In genomic region chr8:125183548-125184451, GRCm38 (mm10) we compare ENCODE assay signal across 8 mouse cellular contexts.
A peak's percentile ranks its signal among the peaks of the same experiment; 100 is the strongest.
DNase-seq lines count a peak whose midpoint lies in the region; ATAC-seq and TF ChIP-seq lines count a peak whose summit lies in the region.

No protein-coding gene starts in this region.

- no peak overlapping the region for H3K27ac ChIP-seq in heart, embryonic 11.5 days (ENCODE audit: low read depth, low read length)
- no peak overlapping the region for H3K27ac ChIP-seq in cortical plate, adult 2 months (ENCODE audit: insufficient read depth, low read length)
- no peak overlapping the region for H3K27ac ChIP-seq in left cerebral cortex, adult 2 months
- H3K27ac ChIP-seq in midbrain, embryonic 13.5 days, result 0 out of 2 replicates have a peak overlapping the region, but pooled peaks have one; percentile 39
- H3K27ac ChIP-seq in small intestine, adult 2 months (ENCODE audit: insufficient read depth, low read depth, low read length), result no peak overlapping the region

- intact Hi-C loops in gastrocnemius, postnatal 14 days (cut with DNase I; ENCODE audit: low total_unique reads), result loop anchor here (5.0 to 10.0 kb wide), 3 partner anchors 111 to 689 kb away; partner anchors contain the start of gene Sipa1l2
- intact Hi-C loops in left cerebral cortex, adult 2 months (cut with DNase I), result loop anchor here (1.0 to 10.0 kb wide), 5 partner anchors 71 to 689 kb away; partner anchors contain the start of gene Sipa1l2

- peak; percentile 96 for DNase-seq in heart, adult 11 months
- peak; percentile 82 for DNase-seq in gastrocnemius, postnatal 14 days
- peak; percentile 76 to 88 for DNase-seq in left cerebral cortex, adult 2 months (ENCODE audit: extremely low spot score in 1 of 2, low spot score in 2 of 2)

- H3K9ac ChIP-seq in heart, embryonic 11.5 days (ENCODE audit: low read depth, low read length), result no peak overlapping the region
- no peak overlapping the region for H3K9ac ChIP-seq in midbrain, embryonic 13.5 days (replicated peaks)

- H3K9me3 ChIP-seq in heart, embryonic 11.5 days (replicated peaks; ENCODE audit: control insufficient read depth, low read length), result no peaks in the 10 kb centered on the region
- no peaks in the 10 kb centered on the region for H3K9me3 ChIP-seq in midbrain, embryonic 13.5 days

- H3K4me2 ChIP-seq in heart, embryonic 11.5 days, result no peak overlapping the region
- H3K4me2 ChIP-seq in midbrain, embryonic 13.5 days (replicated peaks), result no peak overlapping the region

- no peak for TF ChIP-seq POLR2A in cortical plate, adult 2 months (IDR thresholded peaks at IDR 0.05; ENCODE audit: extremely low read depth, insufficient read depth, low read length)
- TF ChIP-seq POLR2A in small intestine, adult 2 months (IDR thresholded peaks at IDR 0.05; ENCODE audit: low read depth, low read length), result no peak

- no peak overlapping the region for H3K4me3 ChIP-seq in heart, embryonic 11.5 days (ENCODE audit: low read depth, low read length)
- H3K4me3 ChIP-seq in cortical plate, adult 2 months (ENCODE audit: insufficient read depth, low read length), result no peak overlapping the region
- no peak overlapping the region for H3K4me3 ChIP-seq in left cerebral cortex, adult 2 months
- H3K4me3 ChIP-seq in midbrain, embryonic 13.5 days (replicated peaks), result no peak overlapping the region
- H3K4me3 ChIP-seq in small intestine, adult 2 months (ENCODE audit: low read depth, low read length), result no peak overlapping the region

- no peak for ATAC-seq in heart, embryonic 11.5 days (replicated peaks; ENCODE audit: insufficient number of reproducible peaks, low FRiP score, low TSS enrichment)
- ATAC-seq in inflammation-experienced regulatory T-cells, adult 6 months, result peak; percentile 72
- peak; percentile 46 for ATAC-seq in midbrain, embryonic 13.5 days

- H3K36me3 ChIP-seq in heart, embryonic 11.5 days (ENCODE audit: control insufficient read depth, insufficient read depth, low read length), result no peaks in the 10 kb centered on the region
- H3K36me3 ChIP-seq in midbrain, embryonic 13.5 days, result no peaks in the 10 kb centered on the region
- H3K36me3 ChIP-seq in small intestine, adult 2 months (ENCODE audit: control insufficient read depth, insufficient read depth, low read length), result no peaks in the 10 kb centered on the region

- H3K27me3 ChIP-seq in heart, embryonic 11.5 days (ENCODE audit: control insufficient read depth, insufficient read depth, low read length), result no peaks in the 10 kb centered on the region
- H3K27me3 ChIP-seq in midbrain, embryonic 13.5 days, result peaks cover 51% of the 10 kb centered on the region
- no peaks in the 10 kb centered on the region for H3K27me3 ChIP-seq in small intestine, adult 2 months (ENCODE audit: control insufficient read depth, insufficient read depth, low read length)

- H3K4me1 ChIP-seq in heart, embryonic 11.5 days (ENCODE audit: control insufficient read depth, insufficient read depth, low read length), result peaks cover 18% of the 10 kb centered on the region
- no peaks in the 10 kb centered on the region for H3K4me1 ChIP-seq in cortical plate, adult 2 months (ENCODE audit: control insufficient read depth, insufficient read depth, low read length)
- peaks cover 23% of the 10 kb centered on the region for H3K4me1 ChIP-seq in midbrain, embryonic 13.5 days (replicated peaks)
- no peaks in the 10 kb centered on the region for H3K4me1 ChIP-seq in small intestine, adult 2 months (ENCODE audit: control insufficient read depth, insufficient read depth, insufficient read length, low read length)

- peak; percentile 81 for TF ChIP-seq CTCF in cortical plate, adult 2 months (IDR thresholded peaks at IDR 0.05; ENCODE audit: extremely low read depth, insufficient read depth, low read length)
- peak; percentile 98 for TF ChIP-seq CTCF in left cerebral cortex, adult 2 months (IDR thresholded peaks at IDR 0.05)
- peak; percentile 96 for TF ChIP-seq CTCF in small intestine, adult 2 months (IDR thresholded peaks at IDR 0.05; ENCODE audit: extremely low read depth, insufficient read length, insufficient replicate concordance, low read depth, low read length)

- 20% methylated on average over 17 of the region's 17 CpGs for WGBS in heart, embryonic 11.5 days (ENCODE audit: insufficient replicate concordance)
- WGBS in midbrain, embryonic 13.5 days, result 19% methylated on average over 17 of the region's 17 CpGs
- WGBS in small intestine, adult 2 months, result 22% methylated on average over 17 of the region's 17 CpGs
